Mouse (Mus musculus) forebrain, embryonic 15.5 days (tissue): ENCODE results near the gene Hipk2. TPM values are rescaled to one million over a fixed set of nuclear protein-coding genes. Genes with fewer than 3 reads are reported as not detected.

Source experiments
- ATAC-seq: fragments of 200-750 bp; cut with Nextera tagmentation; replicated peaks from 2 replicates; pipeline ENCODE4 v1.8.0; 2017; ENCODE audit warnings: mild to moderate bottlenecking, moderate TSS enrichment, moderate library complexity
- H3K27ac ChIP-seq: fragments of 300-500 bp; sonication (generic); replicated peaks from 2 replicates; pipeline ENCODE4 v1.5.1; 2015; ENCODE audit warnings: mild to moderate bottlenecking, inconsistent platforms
- H3K27me3 ChIP-seq: fragments of 300-500 bp; sonication (generic); 2 replicates; pipeline ENCODE4 v1.6.1; 2015; ENCODE audit warnings: inconsistent platforms
- H3K36me3 ChIP-seq: fragments of 300-500 bp; sonication (generic); 2 replicates; pipeline ENCODE4 v1.6.1; 2015; ENCODE audit warnings: mild to moderate bottlenecking, inconsistent platforms
- H3K4me1 ChIP-seq: fragments of 300-500 bp; sonication (generic); 2 replicates; pipeline ENCODE4 v1.6.1; 2015; ENCODE audit warnings: inconsistent platforms
- H3K4me2 ChIP-seq: fragments of 300-500 bp; sonication (generic); replicated peaks from 2 replicates; pipeline ENCODE4 v1.6.1; 2015; ENCODE audit warnings: mild to moderate bottlenecking, inconsistent platforms
- H3K4me3 ChIP-seq: fragments of 300-500 bp; sonication (generic); 2 replicates; pipeline ENCODE4 v1.5.1; 2015; ENCODE audit warnings: mild to moderate bottlenecking, inconsistent platforms
- H3K9ac ChIP-seq: fragments of 300-500 bp; sonication (generic); replicated peaks from 2 replicates; pipeline ENCODE4 v1.6.1; 2015; ENCODE audit warnings: mild to moderate bottlenecking, inconsistent platforms
- H3K9me3 ChIP-seq: fragments of 300-500 bp; sonication (generic); 2 replicates; pipeline ENCODE4 v1.6.1; 2016; ENCODE audit warnings: inconsistent platforms
- WGBS: fragments of 180-500 bp; shearing (Covaris S2); methylation state at CpG from one replicate; pipeline ENCODE4 v1.1.7; 2015; ENCODE audit warnings: mixed read lengths; 5-methylcytosine and 5-hydroxymethylcytosine counted together
- polyA plus RNA-seq: library from polyadenylated mRNA; unstranded; fragments of >200 nt; fragmentation: Nextera tagmentation; extraction: Ambion mirVana; gene quantifications from 2 replicates; pipeline ENCODE4 v1.2.1, GENCODE M21; 2015

The Hipk2 gene
- polyA plus RNA-seq, 1 experiment from 2014 or later: 29.2 TPM

GRCm38 (mm10) chr6:38916571-38916970 is 40.6 kb upstream of the Hipk2 start:
- ATAC-seq: no peak
- Histone ChIP-seq H3K9ac (no peak overlapping the region), H3K4me3 (no peak overlapping the region), H3K4me1 (peaks cover 5% of the 10 kb centered on the region; the same call in 1 of the 2 replicates), H3K27me3 (no peaks in the 10 kb centered on the region), H3K27ac (no peak overlapping the region), H3K9me3 (no peaks in the 10 kb centered on the region), H3K4me2 (no peak overlapping the region), H3K36me3 (no peaks in the 10 kb centered on the region)
- 93% methylated on average over 4 of the region's 4 CpGs for WGBS

GRCm38 (mm10) chr6:38915776-38916175 is 39.8 kb upstream of the Hipk2 start:
- H3K9ac ChIP-seq: no peak overlapping the region
- H3K36me3 ChIP-seq: no peaks in the 10 kb centered on the region
- no peaks in the 10 kb centered on the region for H3K9me3 ChIP-seq
- no peak overlapping the region for H3K27ac ChIP-seq
- H3K4me1 ChIP-seq: peaks cover 5% of the 10 kb centered on the region; the same call in 1 of the 2 replicates
- H3K4me3 ChIP-seq: no peak overlapping the region
- ATAC-seq: no peak
- no peak overlapping the region for H3K4me2 ChIP-seq
- H3K27me3 ChIP-seq: no peaks in the 10 kb centered on the region
- WGBS: 62% methylated on average over 5 of the region's 5 CpGs

GRCm38 (mm10) chr6:38914181-38914580 is 38.2 kb upstream of the Hipk2 start:
- Histone ChIP-seq H3K27ac (no peak overlapping the region), H3K4me3 (no peak overlapping the region), H3K9ac (no peak overlapping the region), H3K9me3 (no peaks in the 10 kb centered on the region), H3K27me3 (no peaks in the 10 kb centered on the region), H3K36me3 (no peaks in the 10 kb centered on the region), H3K4me1 (peaks cover 5% of the 10 kb centered on the region; the same call in 1 of the 2 replicates), H3K4me2 (no peak overlapping the region)
- 70% methylated on average over 10 of the region's 10 CpGs for WGBS
- peak; percentile 62 for ATAC-seq

- no peak for ATAC-seq
- no peaks in the 10 kb centered on the region for H3K27me3 ChIP-seq
- no peaks in the 10 kb centered on the region for H3K9me3 ChIP-seq
- no peaks in the 10 kb centered on the region for H3K36me3 ChIP-seq
- H3K27ac ChIP-seq: no peak overlapping the region
- no peak overlapping the region for H3K4me2 ChIP-seq
- 66% methylated on average over 13 of the region's 13 CpGs for WGBS
- no peak overlapping the region for H3K4me3 ChIP-seq
- H3K4me1 ChIP-seq: peaks cover 5% of the 10 kb centered on the region; the same call in 1 of the 2 replicates
- H3K9ac ChIP-seq: no peak overlapping the region
Observed at GRCm38 (mm10) chr6:38913386-38914042, 37.5 kb upstream of the Hipk2 start.

GRCm38 (mm10) chr6:38912845-38913244 is 36.9 kb upstream of the Hipk2 start:
- 74% methylated on average over 9 of the region's 9 CpGs for WGBS
- ATAC-seq: no peak
- peaks cover 5% of the 10 kb centered on the region; the same call in 1 of the 2 replicates for H3K4me1 ChIP-seq
- H3K9me3 ChIP-seq: no peaks in the 10 kb centered on the region
- no peaks in the 10 kb centered on the region for H3K36me3 ChIP-seq
- no peaks in the 10 kb centered on the region for H3K27me3 ChIP-seq
- no peak overlapping the region for H3K9ac ChIP-seq
- H3K4me2 ChIP-seq: no peak overlapping the region
- H3K4me3 ChIP-seq: no peak overlapping the region
- H3K27ac ChIP-seq: no peak overlapping the region

GRCm38 (mm10) chr6:38912121-38912660 is 36.2 kb upstream of the Hipk2 start:
- H3K9me3 ChIP-seq: no peaks in the 10 kb centered on the region

GRCm38 (mm10) chr6:38910828-38911559 is 35.0 kb upstream of the Hipk2 start:
- Histone ChIP-seq H3K9ac (no peak overlapping the region), H3K27me3 (no peaks in the 10 kb centered on the region), H3K4me1 (peaks cover 5% of the 10 kb centered on the region; the same call in 1 of the 2 replicates), H3K36me3 (no peaks in the 10 kb centered on the region), H3K4me3 (no peak overlapping the region), H3K27ac (no peak overlapping the region), H3K4me2 (no peak overlapping the region), H3K9me3 (no peaks in the 10 kb centered on the region)
- 0 out of 2 replicates have a peak, but pooled peaks have one; percentile 41 for ATAC-seq
- 65% methylated on average over 3 of the region's 3 CpGs for WGBS

More at GRCm38 (mm10) chr6:38912121-38912660, 36.2 kb upstream of the Hipk2 start:
- Histone ChIP-seq H3K27ac (no peak overlapping the region), H3K9ac (no peak overlapping the region), H3K4me3 (no peak overlapping the region), H3K4me2 (no peak overlapping the region), H3K36me3 (no peaks in the 10 kb centered on the region), H3K27me3 (no peaks in the 10 kb centered on the region), H3K4me1 (peaks cover 5% of the 10 kb centered on the region; the same call in 1 of the 2 replicates)
- no peak for ATAC-seq

GRCm38 (mm10) chr6:38908401-38908800 is 32.4 kb upstream of the Hipk2 start:
- Histone ChIP-seq H3K27me3 (no peaks in the 10 kb centered on the region), H3K4me2 (no peak overlapping the region), H3K4me3 (no peak overlapping the region), H3K27ac (no peak overlapping the region), H3K9ac (no peak overlapping the region), H3K9me3 (no peaks in the 10 kb centered on the region), H3K36me3 (no peaks in the 10 kb centered on the region), H3K4me1 (no peaks in the 10 kb centered on the region)
- WGBS: 84% methylated on average over 6 of the region's 6 CpGs
- ATAC-seq: no peak

- Histone ChIP-seq H3K4me1 (no peaks in the 10 kb centered on the region), H3K4me3 (no peak overlapping the region), H3K9me3 (no peaks in the 10 kb centered on the region), H3K9ac (no peak overlapping the region), H3K4me2 (no peak overlapping the region), H3K36me3 (no peaks in the 10 kb centered on the region), H3K27me3 (no peaks in the 10 kb centered on the region), H3K27ac (no peak overlapping the region)
- 70% methylated on average over 6 of the region's 6 CpGs for WGBS
- no peak for ATAC-seq
Observed at GRCm38 (mm10) chr6:38906005-38906404, 30.0 kb upstream of the Hipk2 start.

- Histone ChIP-seq H3K36me3 (no peaks in the 10 kb centered on the region), H3K9ac (no peak overlapping the region), H3K9me3 (no peaks in the 10 kb centered on the region), H3K4me2 (no peak overlapping the region), H3K4me3 (no peak overlapping the region), H3K27me3 (no peaks in the 10 kb centered on the region), H3K4me1 (no peaks in the 10 kb centered on the region), H3K27ac (no peak overlapping the region)
- ATAC-seq: no peak
- 89% methylated on average over 10 of the region's 10 CpGs for whole genome bisulfite sequencing
Observed at GRCm38 (mm10) chr6:38902820-38903439, 27.0 kb upstream of the Hipk2 start.

GRCm38 (mm10) chr6:38901636-38902035 is 25.7 kb upstream of the Hipk2 start:
- ATAC-seq: no peak
- Histone ChIP-seq H3K36me3 (no peaks in the 10 kb centered on the region), H3K27ac (no peak overlapping the region), H3K9ac (no peak overlapping the region), H3K4me1 (no peaks in the 10 kb centered on the region), H3K4me2 (no peak overlapping the region), H3K9me3 (no peaks in the 10 kb centered on the region), H3K4me3 (no peak overlapping the region), H3K27me3 (no peaks in the 10 kb centered on the region)
- WGBS: 90% methylated on average over 3 of the region's 3 CpGs

- no peak overlapping the region for H3K27ac ChIP-seq
- no peak for ATAC-seq
- H3K4me1 ChIP-seq: no peaks in the 10 kb centered on the region
- no peak overlapping the region for H3K4me3 ChIP-seq
- H3K27me3 ChIP-seq: no peaks in the 10 kb centered on the region
- H3K4me2 ChIP-seq: no peak overlapping the region
- 88% methylated on average over 4 of the region's 4 CpGs for WGBS
- H3K36me3 ChIP-seq: no peaks in the 10 kb centered on the region
- no peaks in the 10 kb centered on the region for H3K9me3 ChIP-seq
- H3K9ac ChIP-seq: no peak overlapping the region
Observed at GRCm38 (mm10) chr6:38901152-38901551, 25.2 kb upstream of the Hipk2 start.
